Mouse (Mus musculus): Measurements from ENCODE around the gene Prkcz. TPM values are rescaled to one million over a fixed set of nuclear protein-coding genes. Genes with fewer than 3 reads are reported as not detected.

Gene Prkcz
- total RNA-seq (2021): 100 to 1,000 TPM; 204 to 214 TPM
- long read RNA-seq, experiment 1, full-length matches to known transcripts: 236 of 312 reads
- long read RNA-seq, experiment 1, partial matches to known transcripts: 28 of 312 reads
- long read RNA-seq, experiment 1, other reads (novel, unspliced or antisense): 48 of 312 reads
- long read RNA-seq, experiment 2, full-length matches to known transcripts: 197 of 255 reads
- long read RNA-seq, experiment 2, partial matches to known transcripts: 18 of 255 reads
- long read RNA-seq, experiment 2, other reads (novel, unspliced or antisense): 40 of 255 reads

DNA sequence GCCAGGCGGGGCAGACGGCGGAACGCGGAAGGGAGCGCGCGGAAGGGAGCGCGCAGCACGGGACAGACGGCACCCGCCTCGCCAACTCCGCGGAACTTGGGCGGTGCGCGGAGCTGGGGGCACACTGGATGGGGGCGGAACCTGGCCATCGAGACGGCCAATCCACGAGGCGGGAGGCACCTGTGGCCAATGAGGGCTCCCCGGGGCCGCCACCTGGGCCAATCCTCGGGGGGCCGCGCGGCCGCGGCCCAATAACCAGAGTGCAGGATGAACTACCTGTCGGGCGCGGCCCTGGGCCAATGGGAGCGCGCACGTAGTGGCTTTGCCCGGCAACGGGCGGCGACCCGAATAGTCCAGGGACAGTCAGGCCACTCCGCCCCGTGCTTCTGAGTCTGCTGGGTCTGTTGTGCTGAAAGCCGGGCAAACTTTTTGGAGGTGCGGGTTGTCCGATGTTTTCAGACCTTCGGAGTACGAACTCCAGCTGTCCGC, at the start of gene Prkcz:
Gene Prkcz, minus strand, starts transcription at position 59 of the 489 bp plus-strand sequence.
- intact Hi-C loops (cut with DNase I): no loop called here

GRCm38 (mm10) chr4:155409058-155409776, 48.1 kb upstream of the Prkcz start, which contains the start of gene Cfap74:
TSS of gene Cfap74 (plus strand) at chr4:155409190.
- intact Hi-C loops (cut with DNase I): no loop called here
- DNase-seq (ENCODE audit: low spot score in 2 of 2): peak; percentile 88 to 90

More for the DNA sequence above, at the start of gene Prkcz:
- DNase-seq (ENCODE audit: low spot score in 2 of 2): peak; percentile 57 to 63

GRCm38 (mm10) chr4:155408695-155409057, 47.5 kb upstream of the Prkcz start:
- intact Hi-C loops (cut with DNase I): no loop called here
- no peak for DNase-seq (ENCODE audit: low spot score in 2 of 2)

DNA sequence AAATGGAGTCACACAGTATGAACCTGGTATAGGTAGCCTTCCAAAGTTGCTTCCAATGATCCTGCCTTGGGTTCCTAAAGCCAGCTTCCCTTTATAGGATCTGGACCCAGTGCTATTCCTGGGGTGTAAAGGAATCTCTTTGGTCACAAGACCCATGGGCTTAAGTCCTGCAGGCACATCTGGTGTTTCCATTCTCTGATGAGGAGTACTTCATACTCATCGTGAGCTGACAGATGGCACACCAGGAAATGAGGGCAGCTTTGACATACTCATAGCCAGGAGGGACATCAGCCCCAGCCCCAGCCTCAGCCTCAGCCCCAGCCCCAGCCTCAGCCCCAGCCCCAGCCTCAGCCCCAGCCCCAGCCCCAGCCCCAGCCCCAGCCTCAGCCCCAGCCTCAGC, 41.3 kb upstream of the Prkcz start:
- no peak for DNase-seq (ENCODE audit: low spot score in 2 of 2)
- intact Hi-C loops (cut with DNase I): loop anchor here (5.0 kb wide), 1 partner anchor 35 kb away; no protein-coding TSS in a partner anchor

- DNase-seq (ENCODE audit: low spot score in 2 of 2): no peak
- intact Hi-C loops (cut with DNase I): loop anchor here (5.0 kb wide), 1 partner anchor 34 kb away; no protein-coding TSS in a partner anchor
Measured at GRCm38 (mm10) chr4:155401121-155401520, 40.0 kb upstream of the Prkcz start.

- intact Hi-C loops (cut with DNase I): no loop called here
- DNase-seq (ENCODE audit: low spot score in 2 of 2): no peak
Measured at GRCm38 (mm10) chr4:155398222-155398540, 37.0 kb upstream of the Prkcz start.

- peak in 1 of 2 experiments; percentile 60 for DNase-seq (ENCODE audit: low spot score in 2 of 2)
Measured at GRCm38 (mm10) chr4:155397511-155398221, 36.5 kb upstream of the Prkcz start, which contains the start of gene Gabrd. TSS of gene Gabrd (minus strand) at chr4:155398112.

DNA sequence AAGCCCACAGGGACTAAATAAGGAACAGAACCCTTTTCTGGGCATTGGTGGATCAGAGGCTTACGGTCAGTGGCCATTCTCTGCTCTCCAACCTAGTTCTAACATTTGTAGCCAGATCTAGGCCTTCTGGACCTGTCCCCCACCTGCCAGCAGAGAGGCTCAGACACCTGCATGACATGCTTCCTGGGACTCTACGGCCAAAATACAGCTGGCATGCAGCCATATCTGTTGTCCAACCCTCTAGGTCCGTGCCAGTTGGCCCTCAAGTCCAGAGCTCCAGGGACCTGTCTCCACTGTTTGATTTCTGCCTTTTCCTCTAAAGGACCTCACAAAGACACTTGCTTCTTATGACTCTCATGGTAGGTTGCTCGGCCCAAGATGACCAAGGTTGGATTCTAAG, 35.6 kb upstream of the Prkcz start:
- DNase-seq (ENCODE audit: low spot score in 2 of 2): no peak
- intact Hi-C loops (cut with DNase I): no loop called here

More at GRCm38 (mm10) chr4:155397511-155398221, 36.5 kb upstream of the Prkcz start, which contains the start of gene Gabrd:
- intact Hi-C loops (cut with DNase I): no loop called here

- peak; percentile 69 to 79 for DNase-seq (ENCODE audit: low spot score in 2 of 2)
- intact Hi-C loops (cut with DNase I): no loop called here
Measured at GRCm38 (mm10) chr4:155395471-155395870, 34.3 kb upstream of the Prkcz start.

GRCm38 (mm10) chr4:155387166-155387565, 26.0 kb upstream of the Prkcz start:
- DNase-seq (ENCODE audit: low spot score in 2 of 2): no peak
- intact Hi-C loops (cut with DNase I): no loop called here

GRCm38 (mm10) chr4:155383326-155383725, 22.2 kb upstream of the Prkcz start:
- no peak for DNase-seq (ENCODE audit: low spot score in 2 of 2)
- intact Hi-C loops (cut with DNase I): no loop called here

- DNase-seq (ENCODE audit: low spot score in 2 of 2): peak; percentile 65 to 67
- intact Hi-C loops (cut with DNase I): no loop called here
Measured at GRCm38 (mm10) chr4:155382752-155383151, 21.6 kb upstream of the Prkcz start.

DNA sequence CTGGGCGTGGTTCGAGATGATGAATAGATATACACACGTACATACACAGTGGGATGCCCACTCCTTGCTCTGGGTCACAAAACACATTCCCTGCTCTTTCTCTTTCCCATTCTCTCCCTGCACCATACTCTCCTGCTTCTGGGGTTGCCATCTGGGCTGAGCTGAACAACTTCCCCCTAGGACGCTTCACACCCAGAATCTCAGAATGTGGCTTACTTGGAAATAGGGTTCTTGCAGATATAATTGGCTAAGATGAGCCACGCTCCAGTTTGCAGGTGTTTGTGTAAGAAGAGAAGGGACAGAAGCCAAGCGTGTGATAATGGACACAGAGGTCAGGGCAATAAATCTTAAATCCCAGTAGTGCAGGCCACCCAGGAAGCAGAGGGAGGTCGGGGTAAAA, 20.8 kb upstream of the Prkcz start:
- DNase-seq (ENCODE audit: low spot score in 2 of 2): no peak
- intact Hi-C loops (cut with DNase I): no loop called here

GRCm38 (mm10) chr4:155371797-155372735, 10.9 kb upstream of the Prkcz start:
- intact Hi-C loops (cut with DNase I): no loop called here
- no peak for DNase-seq (ENCODE audit: low spot score in 2 of 2)

- intact Hi-C loops (cut with DNase I): no loop called here
- DNase-seq (ENCODE audit: low spot score in 2 of 2): no peak
Measured at GRCm38 (mm10) chr4:155370737-155371715, 9.9 kb upstream of the Prkcz start.

- peak; percentile 77 to 83 for DNase-seq (ENCODE audit: low spot score in 2 of 2)
- intact Hi-C loops (cut with DNase I): loop anchor here (5.0 kb wide), 2 partner anchors 34 to 214 kb away; no protein-coding TSS in a partner anchor
Measured at GRCm38 (mm10) chr4:155368684-155369083, 7.5 kb upstream of the Prkcz start.

DNA sequence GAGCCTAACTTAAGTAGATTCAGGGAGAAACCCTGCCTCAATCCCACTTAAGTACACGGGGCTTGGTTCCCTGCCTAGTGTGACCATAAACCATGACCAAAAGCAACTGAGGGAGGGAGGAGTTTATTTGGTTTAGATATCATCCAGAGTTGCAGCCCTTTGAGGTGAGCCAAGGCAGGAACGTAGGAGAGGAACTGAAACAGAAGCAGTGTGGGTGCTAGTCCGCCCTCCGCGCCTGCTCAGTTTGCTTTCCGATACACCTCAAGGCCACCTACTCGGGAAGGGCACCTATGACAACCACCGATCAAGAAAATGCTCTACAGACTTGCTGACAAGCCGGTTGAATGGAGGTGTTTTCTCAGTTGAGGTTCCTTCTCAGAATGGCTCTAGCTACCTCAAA, 6.6 kb upstream of the Prkcz start:
- intact Hi-C loops (cut with DNase I): loop anchor here (5.0 kb wide), 2 partner anchors 35 to 215 kb away; no protein-coding TSS in a partner anchor
- DNase-seq (ENCODE audit: low spot score in 2 of 2): no peak

- intact Hi-C loops (cut with DNase I): loop anchor here (5.0 kb wide), 2 partner anchors 36 to 216 kb away; no protein-coding TSS in a partner anchor
- no peak for DNase-seq (ENCODE audit: low spot score in 2 of 2)
Measured at GRCm38 (mm10) chr4:155366784-155367183, 5.6 kb upstream of the Prkcz start.
